Mouse (Mus musculus) heart, embryonic 15.5 days (tissue): Measurements from ENCODE around the gene Rapgef4. TPM values are rescaled to one million over a fixed set of nuclear protein-coding genes. Genes with fewer than 3 reads are reported as not detected.
A peak's percentile ranks its signal among the peaks of the same experiment; 100 is the strongest.

Source experiments
- ATAC-seq: fragments of 200-750 bp; cut with Nextera tagmentation; replicated peaks from 2 replicates; pipeline ENCODE4 v1.8.0; 2017; ENCODE audit warnings: low read depth, moderate TSS enrichment; ENCODE audit not compliant: insufficient number of reproducible peaks, insufficient read depth, low FRiP score
- H3K27ac ChIP-seq: fragments of 300-500 bp; sonication (generic); 2 replicates; pipeline ENCODE4 v1.5.1; 2015; ENCODE audit warnings: mild to moderate bottlenecking, inconsistent platforms
- H3K27me3 ChIP-seq: fragments of 300-500 bp; sonication (generic); 2 replicates; pipeline ENCODE4 v1.6.1; 2015; ENCODE audit warnings: inconsistent platforms
- H3K36me3 ChIP-seq: fragments of 300-500 bp; sonication (generic); 2 replicates; pipeline ENCODE4 v1.6.1; 2015; ENCODE audit warnings: mild to moderate bottlenecking, inconsistent platforms
- H3K4me1 ChIP-seq: fragments of 300-500 bp; sonication (generic); replicated peaks from 2 replicates; pipeline ENCODE4 v1.6.1; 2015; ENCODE audit warnings: inconsistent platforms
- H3K4me2 ChIP-seq: fragments of 300-500 bp; sonication (generic); 2 replicates; pipeline ENCODE4 v1.6.1; 2015; ENCODE audit warnings: inconsistent platforms, mild to moderate bottlenecking, moderate library complexity
- H3K4me3 ChIP-seq: fragments of 300-500 bp; sonication (generic); 2 replicates; pipeline ENCODE4 v1.5.1; 2015; ENCODE audit warnings: mild to moderate bottlenecking, inconsistent platforms
- H3K9ac ChIP-seq: fragments of 300-500 bp; sonication (generic); 2 replicates; pipeline ENCODE4 v1.6.1; 2015; ENCODE audit warnings: mild to moderate bottlenecking, inconsistent platforms
- H3K9me3 ChIP-seq: fragments of 300-500 bp; sonication (generic); replicated peaks from 2 replicates; pipeline ENCODE4 v1.6.1; 2016; ENCODE audit warnings: inconsistent platforms
- WGBS: fragments of 180-500 bp; shearing (Covaris S2); methylation state at CpG from one replicate; pipeline ENCODE4 v1.1.7; 2015; ENCODE audit warnings: mixed read lengths; 5-methylcytosine and 5-hydroxymethylcytosine counted together
- polyA plus RNA-seq: library from polyadenylated mRNA; unstranded; fragments of >200 nt; fragmentation: Nextera tagmentation; extraction: Ambion mirVana; gene quantifications from 2 replicates; pipeline ENCODE4 v1.2.1, GENCODE M21; 2015

The Rapgef4 gene
- polyA plus RNA-seq, 1 experiment from 2014 or later, result 3.7 TPM

- no peak overlapping the region for H3K4me3 ChIP-seq
- no peaks in the 10 kb centered on the region for H3K36me3 ChIP-seq
- no peak overlapping the region for H3K9ac ChIP-seq
- no peak overlapping the region for H3K4me2 ChIP-seq
- ATAC-seq, result 0 out of 2 replicates have a peak, but pooled peaks have one; percentile 39
- peak overlapping the region; percentile 59; the same call in 1 of the 2 replicates for H3K27ac ChIP-seq
- H3K9me3 ChIP-seq, result no peaks in the 10 kb centered on the region
- 50% methylated on average over 7 of the region's 7 CpGs for WGBS
- peaks cover 28% of the 10 kb centered on the region for H3K4me1 ChIP-seq
- H3K27me3 ChIP-seq, result no peaks in the 10 kb centered on the region
These were observed 194.5 kb downstream of the Rapgef4 start for GRCm38 (mm10) chr2:72175536-72175935.

GRCm38 (mm10) chr2:72175971-72176370, 194.9 kb downstream of the Rapgef4 start:
- Histone ChIP-seq H3K4me1 (peaks cover 28% of the 10 kb centered on the region), H3K36me3 (no peaks in the 10 kb centered on the region), H3K9me3 (no peaks in the 10 kb centered on the region), H3K4me2 (no peak overlapping the region), H3K27ac (peak overlapping the region; percentile 59; the same call in 1 of the 2 replicates), H3K9ac (no peak overlapping the region), H3K27me3 (no peaks in the 10 kb centered on the region), H3K4me3 (no peak overlapping the region)
- WGBS, result 30% methylated on average over 5 of the region's 5 CpGs
- ATAC-seq, result no peak

- Histone ChIP-seq H3K27ac (no peak overlapping the region), H3K9ac (no peak overlapping the region), H3K4me2 (no peak overlapping the region), H3K9me3 (no peaks in the 10 kb centered on the region), H3K4me3 (no peak overlapping the region), H3K4me1 (peaks cover 28% of the 10 kb centered on the region), H3K36me3 (no peaks in the 10 kb centered on the region), H3K27me3 (no peaks in the 10 kb centered on the region)
- WGBS, result 79% methylated on average over 6 of the region's 6 CpGs
- no peak for ATAC-seq
These were observed 196.4 kb downstream of the Rapgef4 start for GRCm38 (mm10) chr2:72177214-72178023.

- Histone ChIP-seq H3K9ac (no peak overlapping the region), H3K27ac (no peak overlapping the region), H3K27me3 (no peaks in the 10 kb centered on the region), H3K4me3 (no peak overlapping the region), H3K9me3 (no peaks in the 10 kb centered on the region), H3K4me2 (no peak overlapping the region), H3K36me3 (no peaks in the 10 kb centered on the region), H3K4me1 (peaks cover 23% of the 10 kb centered on the region)
- 82% methylated on average over 4 of the region's 4 CpGs for WGBS
- ATAC-seq, result no peak
These were observed 197.0 kb downstream of the Rapgef4 start for GRCm38 (mm10) chr2:72178025-72178424.

- Histone ChIP-seq H3K4me3 (no peak overlapping the region), H3K4me1 (peaks cover 18% of the 10 kb centered on the region), H3K27me3 (no peaks in the 10 kb centered on the region), H3K4me2 (no peak overlapping the region), H3K27ac (no peak overlapping the region), H3K9me3 (no peaks in the 10 kb centered on the region), H3K36me3 (no peaks in the 10 kb centered on the region), H3K9ac (no peak overlapping the region)
- ATAC-seq, result no peak
- WGBS, result 83% methylated on average over 11 of the region's 11 CpGs
These were observed 197.5 kb downstream of the Rapgef4 start for GRCm38 (mm10) chr2:72178515-72178914.

- no peak overlapping the region for H3K4me2 ChIP-seq
- no peak overlapping the region for H3K9ac ChIP-seq
- no peaks in the 10 kb centered on the region for H3K27me3 ChIP-seq
- H3K9me3 ChIP-seq, result no peaks in the 10 kb centered on the region
- no peak overlapping the region for H3K27ac ChIP-seq
- peaks cover 16% of the 10 kb centered on the region for H3K4me1 ChIP-seq
- no peaks in the 10 kb centered on the region for H3K36me3 ChIP-seq
- H3K4me3 ChIP-seq, result no peak overlapping the region
- 84% methylated on average over 15 of the region's 15 CpGs for WGBS
- ATAC-seq, result no peak
These were observed 198.7 kb downstream of the Rapgef4 start for GRCm38 (mm10) chr2:72179600-72180301.

- H3K4me3 ChIP-seq, result no peak overlapping the region
- H3K27ac ChIP-seq, result no peak overlapping the region
- no peaks in the 10 kb centered on the region for H3K9me3 ChIP-seq
- no peak overlapping the region for H3K4me2 ChIP-seq
- no peak overlapping the region for H3K9ac ChIP-seq
- H3K36me3 ChIP-seq, result no peaks in the 10 kb centered on the region
- ATAC-seq, result no peak
- WGBS, result 86% methylated on average over 2 of the region's 2 CpGs
- no peaks in the 10 kb centered on the region for H3K27me3 ChIP-seq
- peaks cover 5% of the 10 kb centered on the region; the same call in 1 of the 2 replicates for H3K4me1 ChIP-seq
These were observed 200.4 kb downstream of the Rapgef4 start for GRCm38 (mm10) chr2:72181443-72181842.

GRCm38 (mm10) chr2:72183751-72184150, 202.7 kb downstream of the Rapgef4 start:
- H3K4me1 ChIP-seq, result no peaks in the 10 kb centered on the region
- H3K27me3 ChIP-seq, result no peaks in the 10 kb centered on the region
- no peak overlapping the region for H3K4me3 ChIP-seq
- H3K9me3 ChIP-seq, result no peaks in the 10 kb centered on the region
- no peak overlapping the region for H3K4me2 ChIP-seq
- ATAC-seq, result no peak
- 65% methylated on average over 3 of the region's 3 CpGs for WGBS
- H3K27ac ChIP-seq, result no peak overlapping the region
- H3K9ac ChIP-seq, result no peak overlapping the region
- H3K36me3 ChIP-seq, result no peaks in the 10 kb centered on the region

GRCm38 (mm10) chr2:72196190-72196965, 215.3 kb downstream of the Rapgef4 start:
- Histone ChIP-seq H3K4me1 (peaks cover 17% of the 10 kb centered on the region), H3K27me3 (no peaks in the 10 kb centered on the region), H3K36me3 (no peaks in the 10 kb centered on the region), H3K9me3 (no peaks in the 10 kb centered on the region; the same call in 1 of the 2 replicates), H3K27ac (peak overlapping the region; percentile 8; the same call in 1 of the 2 replicates), H3K9ac (no peak overlapping the region), H3K4me2 (no peak overlapping the region), H3K4me3 (no peak overlapping the region)
- WGBS, result 70% methylated on average over 6 of the region's 6 CpGs
- no peak; the same call in 1 of the 2 replicates for ATAC-seq

GRCm38 (mm10) chr2:72197026-72197425, 216.0 kb downstream of the Rapgef4 start:
- no peak for ATAC-seq
- WGBS, result 12% methylated on average over 3 of the region's 3 CpGs
- no peaks in the 10 kb centered on the region for H3K36me3 ChIP-seq

GRCm38 (mm10) chr2:72199451-72199850, 218.4 kb downstream of the Rapgef4 start:
- no peaks in the 10 kb centered on the region for H3K36me3 ChIP-seq
- H3K9me3 ChIP-seq, result no peaks in the 10 kb centered on the region
- no peak overlapping the region for H3K27ac ChIP-seq
- WGBS, result 88% methylated on average over 2 of the region's 2 CpGs
- no peaks in the 10 kb centered on the region for H3K27me3 ChIP-seq
- peaks cover 41% of the 10 kb centered on the region for H3K4me1 ChIP-seq
- H3K9ac ChIP-seq, result no peak overlapping the region
- H3K4me3 ChIP-seq, result no peak overlapping the region
- ATAC-seq, result no peak
- no peak overlapping the region for H3K4me2 ChIP-seq

More at GRCm38 (mm10) chr2:72197026-72197425, 216.0 kb downstream of the Rapgef4 start:
- no peaks in the 10 kb centered on the region for H3K9me3 ChIP-seq
- H3K9ac ChIP-seq, result no peak overlapping the region
- H3K27me3 ChIP-seq, result no peaks in the 10 kb centered on the region
- H3K27ac ChIP-seq, result no peak overlapping the region
- no peak overlapping the region for H3K4me3 ChIP-seq
- H3K4me2 ChIP-seq, result no peak overlapping the region
- peaks cover 24% of the 10 kb centered on the region for H3K4me1 ChIP-seq
